Mouse (Mus musculus): Measurements from ENCODE around the gene Man1b1. TPM values are rescaled to one million over a fixed set of nuclear protein-coding genes. Genes with fewer than 3 reads are reported as not detected.
A peak's percentile ranks its signal among the peaks of the same experiment; 100 is the strongest.

The Man1b1 gene
- polyA plus RNA-seq, 1 experiment from 2014 or later = 50.0 TPM

DNA sequence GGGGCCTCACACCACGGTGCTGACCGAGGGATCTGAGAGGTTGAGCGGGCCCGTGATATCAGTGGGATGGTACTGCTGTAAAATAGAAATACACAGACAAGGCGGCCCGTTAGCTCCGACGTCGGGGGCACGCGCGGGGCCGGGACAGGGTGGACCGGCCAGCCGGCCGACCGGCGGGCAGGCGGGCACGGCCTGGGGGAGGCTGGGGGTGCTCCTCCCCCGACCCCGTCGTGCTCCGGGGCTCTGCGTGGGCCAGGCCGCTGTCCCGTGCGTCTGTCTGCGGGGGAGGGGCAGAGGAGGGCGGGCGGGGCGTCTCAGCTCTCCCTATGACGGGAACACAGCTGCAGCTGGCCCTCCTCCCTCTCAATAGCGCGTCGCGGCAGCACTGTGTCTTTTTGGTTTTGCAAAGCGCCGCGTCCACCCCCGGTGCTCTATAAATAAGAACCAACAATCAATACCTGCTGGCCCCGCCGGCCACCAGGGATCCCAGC is 40.0 kb upstream of the Man1b1 start:
- Histone ChIP-seq H3K27me3 (peaks cover 100% of the 10 kb centered on the region), H3K4me3 (peak overlapping the region; percentile 28), H3K27ac (no peak overlapping the region), H3K4me1 (replicated peaks) (peaks cover 40% of the 10 kb centered on the region), H3K36me3 (peaks cover 27% of the 10 kb centered on the region), H3K9ac (peak overlapping the region; percentile 65), H3K4me2 (peak overlapping the region; percentile 43), H3K9me3 (no peaks in the 10 kb centered on the region)
- ATAC-seq (ENCODE audit: low FRiP score) = peak; percentile 12; the same call in 1 of the 2 replicates
- WGBS = 4% methylated on average over 37 of the region's 43 CpGs

DNA sequence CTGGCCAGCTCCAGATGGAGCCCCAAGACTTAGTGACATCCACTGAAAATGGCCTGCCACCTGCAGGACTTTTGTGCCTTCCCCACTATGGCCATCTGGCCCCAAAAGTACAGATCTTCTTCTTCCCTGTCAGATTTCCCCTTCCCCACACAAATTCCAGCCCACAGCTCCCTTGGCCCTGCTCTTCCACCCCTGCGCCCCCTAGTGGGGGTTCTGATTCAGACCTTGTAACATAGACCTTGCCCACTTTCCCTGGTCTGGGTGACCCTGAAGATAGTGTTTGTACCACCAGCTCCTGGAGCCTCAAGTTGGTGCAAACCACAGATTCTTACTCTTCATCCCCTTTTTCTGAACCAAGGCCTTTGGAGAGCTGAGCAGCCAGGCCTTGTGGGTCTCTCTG is 39.3 kb upstream of the Man1b1 start:
- Histone ChIP-seq H3K4me1 (replicated peaks) (peaks cover 36% of the 10 kb centered on the region), H3K27ac (no peak overlapping the region), H3K9me3 (no peaks in the 10 kb centered on the region), H3K27me3 (peaks cover 100% of the 10 kb centered on the region), H3K4me2 (peak overlapping the region; percentile 43; the same call in 1 of the 2 replicates), H3K4me3 (peak overlapping the region; percentile 28; the same call in 1 of the 2 replicates), H3K36me3 (peaks cover 34% of the 10 kb centered on the region), H3K9ac (no peak overlapping the region)
- 0% methylated on average over 1 of the region's 1 CpGs for WGBS
- ATAC-seq (ENCODE audit: low FRiP score) = no peak

GRCm38 (mm10) chr2:25293706-25294105 is 38.4 kb upstream of the Man1b1 start:
- Histone ChIP-seq H3K4me3 (no peak overlapping the region), H3K27ac (no peak overlapping the region), H3K9ac (no peak overlapping the region), H3K27me3 (peaks cover 100% of the 10 kb centered on the region), H3K36me3 (peaks cover 34% of the 10 kb centered on the region), H3K4me2 (no peak overlapping the region), H3K4me1 (replicated peaks) (peaks cover 36% of the 10 kb centered on the region), H3K9me3 (no peaks in the 10 kb centered on the region)
- ATAC-seq (ENCODE audit: low FRiP score) = no peak
- 75% methylated on average over 9 of the region's 9 CpGs for WGBS

DNA sequence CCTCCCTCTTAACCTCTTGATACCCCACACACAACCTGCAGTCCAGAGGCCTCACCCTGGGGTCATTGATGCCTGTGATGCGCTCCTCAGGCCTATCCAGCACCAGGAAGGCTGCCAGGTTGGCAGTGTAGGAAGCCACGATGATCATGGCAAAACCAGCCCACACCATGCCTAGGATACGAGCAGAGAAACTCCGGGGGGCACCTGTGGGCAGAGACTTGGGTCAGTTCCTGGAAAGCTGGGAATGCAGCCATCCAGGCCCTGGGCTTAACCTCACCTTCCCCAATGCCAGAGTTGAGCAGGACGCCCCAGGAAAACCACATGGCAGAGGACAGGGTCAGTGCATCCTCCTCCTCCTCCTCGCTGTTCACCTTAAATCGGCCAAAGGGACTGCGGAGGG is 35.0 kb upstream of the Man1b1 start:
- no peak for ATAC-seq (ENCODE audit: low FRiP score)
- H3K4me1 ChIP-seq (replicated peaks) = peaks cover 6% of the 10 kb centered on the region
- H3K27me3 ChIP-seq = peaks cover 74% of the 10 kb centered on the region
- no peak overlapping the region for H3K27ac ChIP-seq
- 86% methylated on average over 8 of the region's 8 CpGs for WGBS
- no peak overlapping the region for H3K4me2 ChIP-seq
- H3K9ac ChIP-seq = no peak overlapping the region
- H3K36me3 ChIP-seq = peaks cover 36% of the 10 kb centered on the region
- no peaks in the 10 kb centered on the region for H3K9me3 ChIP-seq
- no peak overlapping the region for H3K4me3 ChIP-seq

- no peaks in the 10 kb centered on the region for H3K4me1 ChIP-seq (replicated peaks)
- whole genome bisulfite sequencing = 83% methylated on average over 10 of the region's 10 CpGs
- no peak overlapping the region for H3K9ac ChIP-seq
- H3K27me3 ChIP-seq = peaks cover 72% of the 10 kb centered on the region
- H3K9me3 ChIP-seq = no peaks in the 10 kb centered on the region
- H3K4me3 ChIP-seq = no peak overlapping the region
- H3K4me2 ChIP-seq = no peak overlapping the region
- ATAC-seq (ENCODE audit: low FRiP score) = no peak
- no peak overlapping the region for H3K27ac ChIP-seq
- peaks cover 44% of the 10 kb centered on the region for H3K36me3 ChIP-seq
These were observed 34.1 kb upstream of the Man1b1 start for GRCm38 (mm10) chr2:25298046-25298445.

GRCm38 (mm10) chr2:25303452-25303851 is 28.7 kb upstream of the Man1b1 start:
- no peak overlapping the region for H3K4me3 ChIP-seq
- WGBS = 71% methylated on average over 3 of the region's 3 CpGs
- H3K9ac ChIP-seq = no peak overlapping the region
- no peak overlapping the region for H3K4me2 ChIP-seq
- H3K4me1 ChIP-seq (replicated peaks) = peaks cover 17% of the 10 kb centered on the region
- H3K9me3 ChIP-seq = no peaks in the 10 kb centered on the region
- peaks cover 65% of the 10 kb centered on the region for H3K27me3 ChIP-seq
- H3K27ac ChIP-seq = no peak overlapping the region
- no peak for ATAC-seq (ENCODE audit: low FRiP score)
- H3K36me3 ChIP-seq = peaks cover 25% of the 10 kb centered on the region

DNA sequence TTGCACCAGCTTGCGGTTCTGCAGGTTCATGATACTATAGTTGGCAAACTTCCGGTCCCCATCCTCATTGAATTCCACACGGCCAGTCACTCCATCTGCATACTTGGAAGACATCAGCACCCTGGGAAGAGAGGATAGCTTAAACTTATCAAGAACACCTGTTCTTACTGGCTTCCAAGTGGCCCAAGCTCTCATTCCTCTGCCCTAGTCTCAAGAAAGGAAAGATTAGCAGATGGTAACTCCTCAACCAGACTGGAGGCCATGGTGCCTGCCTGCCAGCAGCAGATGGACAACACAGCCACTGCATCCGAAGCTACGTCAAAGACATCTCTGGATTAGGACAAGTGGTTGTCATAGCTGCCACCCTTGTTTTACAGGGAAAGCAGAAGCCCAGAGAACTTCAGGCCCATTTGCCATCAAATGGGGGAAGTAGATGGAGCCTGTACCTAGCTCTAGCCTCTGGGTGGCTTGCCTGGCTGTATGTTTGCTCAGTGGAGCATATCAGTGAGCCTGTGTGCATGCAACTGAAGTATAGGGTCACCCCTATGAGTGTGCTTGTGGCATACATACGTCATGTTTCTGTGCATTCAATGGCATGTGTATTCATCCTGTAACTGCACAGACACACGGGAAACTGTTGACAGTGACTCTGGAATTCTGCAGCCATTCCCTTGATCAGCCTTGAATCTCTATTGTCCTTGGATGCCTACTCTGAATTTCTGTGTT is 28.0 kb upstream of the Man1b1 start:
- H3K4me2 ChIP-seq = peak overlapping the region; percentile 77
- peak overlapping the region; percentile 48 for H3K4me3 ChIP-seq
- 78% methylated on average over 7 of the region's 7 CpGs for WGBS
- no peaks in the 10 kb centered on the region for H3K9me3 ChIP-seq
- ATAC-seq (ENCODE audit: low FRiP score) = no peak
- peaks cover 31% of the 10 kb centered on the region for H3K36me3 ChIP-seq
- peaks cover 69% of the 10 kb centered on the region for H3K27me3 ChIP-seq
- peaks cover 17% of the 10 kb centered on the region for H3K4me1 ChIP-seq (replicated peaks)
- no peak overlapping the region for H3K27ac ChIP-seq
- no peak overlapping the region for H3K9ac ChIP-seq

GRCm38 (mm10) chr2:25304657-25305541 is 27.2 kb upstream of the Man1b1 start:
- Histone ChIP-seq H3K27me3 (peaks cover 77% of the 10 kb centered on the region), H3K4me1 (replicated peaks) (peaks cover 17% of the 10 kb centered on the region), H3K27ac (peak overlapping the region; percentile 62), H3K4me3 (peak overlapping the region; percentile 48), H3K36me3 (peaks cover 34% of the 10 kb centered on the region), H3K9me3 (no peaks in the 10 kb centered on the region), H3K9ac (peak overlapping the region; percentile 70), H3K4me2 (peak overlapping the region; percentile 77)
- peak; percentile 80 for ATAC-seq (ENCODE audit: low FRiP score)
- WGBS = 2% methylated on average over 39 of the region's 45 CpGs

DNA sequence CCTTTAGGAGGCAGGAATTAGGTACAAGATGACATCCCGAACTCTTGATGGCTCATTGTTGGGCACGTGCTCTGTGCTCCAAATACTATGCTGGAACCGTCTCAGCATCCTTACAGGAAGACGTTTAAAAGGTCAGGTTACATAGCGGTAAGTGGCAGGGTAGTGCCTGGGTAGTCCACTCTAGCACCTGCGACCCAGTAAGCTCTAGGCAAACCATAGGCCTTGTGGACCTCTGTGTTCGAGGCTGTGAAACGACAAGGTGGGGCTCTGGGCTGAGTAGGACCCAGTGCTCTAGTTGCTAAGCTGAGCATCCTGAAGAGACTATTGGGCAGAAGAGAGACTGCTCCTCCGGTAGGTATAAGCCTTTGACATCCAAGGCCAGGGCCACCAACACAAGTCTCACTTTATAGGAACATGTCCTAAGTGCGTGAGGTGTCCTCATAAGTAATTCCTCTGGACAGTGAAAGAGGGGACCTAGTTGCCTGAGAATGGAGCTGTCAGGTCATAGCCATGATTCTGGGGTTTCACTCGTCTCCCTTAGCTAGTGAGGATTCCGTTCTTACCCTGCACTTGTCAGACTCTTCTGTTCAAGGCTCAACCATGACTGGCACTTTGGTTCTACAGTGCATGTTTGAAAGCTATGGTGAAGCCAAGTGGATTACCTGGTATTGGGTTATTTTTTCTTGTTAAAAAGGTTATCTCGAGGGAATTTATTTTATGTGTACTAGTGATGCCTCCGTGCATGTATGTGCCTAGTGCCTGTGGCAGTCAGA is 26.4 kb upstream of the Man1b1 start:
- ATAC-seq (ENCODE audit: low FRiP score) = peak; percentile 16; the same call in 1 of the 2 replicates
- Histone ChIP-seq H3K9ac (peak overlapping the region; percentile 70), H3K4me1 (replicated peaks) (peaks cover 17% of the 10 kb centered on the region), H3K4me2 (peak overlapping the region; percentile 77), H3K27ac (peak overlapping the region; percentile 62), H3K27me3 (peaks cover 86% of the 10 kb centered on the region), H3K9me3 (no peaks in the 10 kb centered on the region), H3K4me3 (peak overlapping the region; percentile 48), H3K36me3 (peaks cover 41% of the 10 kb centered on the region)
- WGBS = 51% methylated on average over 14 of the region's 14 CpGs

- Histone ChIP-seq H3K36me3 (peaks cover 62% of the 10 kb centered on the region), H3K4me1 (replicated peaks) (peaks cover 8% of the 10 kb centered on the region), H3K4me2 (no peak overlapping the region), H3K9ac (no peak overlapping the region), H3K27ac (no peak overlapping the region), H3K9me3 (no peaks in the 10 kb centered on the region), H3K27me3 (peaks cover 100% of the 10 kb centered on the region), H3K4me3 (no peak overlapping the region)
- ATAC-seq (ENCODE audit: low FRiP score) = no peak
- 58% methylated on average over 10 of the region's 10 CpGs for WGBS
These were observed 22.0 kb upstream of the Man1b1 start for GRCm38 (mm10) chr2:25310180-25310579.

- Histone ChIP-seq H3K9me3 (no peaks in the 10 kb centered on the region), H3K4me2 (no peak overlapping the region), H3K4me3 (no peak overlapping the region), H3K27ac (no peak overlapping the region), H3K36me3 (peaks cover 62% of the 10 kb centered on the region), H3K27me3 (peaks cover 100% of the 10 kb centered on the region), H3K9ac (no peak overlapping the region), H3K4me1 (replicated peaks) (no peaks in the 10 kb centered on the region; the same call in 1 of the 2 replicates)
- WGBS = 3% methylated on average over 22 of the region's 22 CpGs
- ATAC-seq (ENCODE audit: low FRiP score) = no peak
These were observed 21.2 kb upstream of the Man1b1 start for GRCm38 (mm10) chr2:25310969-25311368.

DNA sequence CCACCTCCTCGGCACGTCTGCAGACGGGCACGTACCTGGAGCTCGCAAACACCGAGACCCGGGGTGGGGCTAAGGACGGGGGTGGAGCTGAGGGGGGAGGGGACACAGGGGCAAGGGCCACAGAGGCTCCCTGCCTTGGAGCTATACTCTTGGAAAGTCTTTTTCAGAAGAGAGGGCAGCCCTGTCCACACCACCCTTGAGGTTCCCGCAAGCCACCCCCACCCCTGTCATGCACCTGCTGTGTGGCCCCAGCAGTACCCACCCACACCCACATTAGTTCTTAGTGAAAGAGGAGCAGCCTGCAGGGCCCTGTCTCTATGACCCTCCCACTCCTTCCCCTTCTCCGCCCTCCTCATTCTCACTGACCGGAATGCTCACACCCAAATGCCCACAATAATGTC is 20.6 kb upstream of the Man1b1 start:
- H3K27ac ChIP-seq = no peak overlapping the region
- H3K36me3 ChIP-seq = peaks cover 62% of the 10 kb centered on the region
- H3K27me3 ChIP-seq = peaks cover 100% of the 10 kb centered on the region
- no peak overlapping the region for H3K4me3 ChIP-seq
- H3K4me2 ChIP-seq = no peak overlapping the region
- no peak for ATAC-seq (ENCODE audit: low FRiP score)
- WGBS = 8% methylated on average over 11 of the region's 11 CpGs
- H3K9ac ChIP-seq = no peak overlapping the region
- no peaks in the 10 kb centered on the region for H3K9me3 ChIP-seq
- H3K4me1 ChIP-seq (replicated peaks) = no peaks in the 10 kb centered on the region
